Mouse (Mus musculus): ENCODE measurements around the gene Mtif3.

DNA sequence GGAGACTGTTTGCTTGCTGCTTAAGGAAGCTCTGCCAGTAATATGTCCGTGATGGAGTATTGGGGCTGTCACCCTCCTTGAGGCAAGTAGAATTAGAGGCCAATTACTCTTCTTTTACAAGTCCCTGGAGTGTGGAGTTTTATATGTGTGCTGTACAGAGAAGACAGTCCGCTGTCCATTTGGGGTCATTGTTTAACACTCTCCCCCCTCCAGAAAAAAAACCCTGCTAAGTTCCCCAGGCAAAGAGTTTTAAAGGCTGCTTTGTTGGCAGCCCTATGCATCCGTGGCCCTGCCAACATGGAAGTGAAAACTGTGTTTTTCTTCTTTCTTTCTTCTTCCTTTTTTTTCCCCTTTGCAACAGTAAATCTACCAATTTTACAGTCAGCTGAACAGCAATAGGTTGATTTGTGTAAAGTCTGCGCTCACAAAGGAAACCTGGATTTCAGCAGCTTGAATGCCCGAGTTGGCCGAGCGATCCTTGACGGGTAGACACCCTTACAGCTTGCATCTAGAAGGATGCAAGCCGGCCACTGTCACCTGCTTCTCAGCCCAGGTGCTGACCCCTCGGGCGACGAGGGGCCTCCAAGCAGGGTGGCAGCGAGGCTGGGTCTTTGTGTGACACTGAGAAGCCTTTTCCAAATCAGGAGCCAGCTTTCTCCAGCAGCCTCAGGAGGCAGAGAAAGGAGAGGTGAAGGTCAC, 5.2 kb upstream of the Mtif3 start:
- no peak for TF ChIP-seq CTCF (IDR thresholded peaks at IDR 0.05; ENCODE audit: low read depth)
- TF ChIP-seq EP300 (IDR thresholded peaks at IDR 0.05; ENCODE audit: low read depth), result no peak
